Mouse (Mus musculus) embryonic facial prominence, embryonic 14.5 days (tissue): ENCODE measurements at regions not wholly inside any gene's neighbourhood (a gene's known extent, or its start where the extent isn't known, plus 50 kb on each side); places are given as distances from the start of the nearest gene placed in this dataset.

Experiments used
- ATAC-seq: fragments of 200-750 bp; cut with Nextera tagmentation; 2 replicates; pipeline ENCODE4 v1.8.0; 2017; ENCODE audit warnings: low read depth, moderate number of reproducible peaks, moderate TSS enrichment
- DNase-seq: peaks from one replicate; pipeline ENCODE4 v3.0.0-alpha.2; 2015; ENCODE audit warnings: low spot score
- H3K27ac ChIP-seq: fragments of 300-500 bp; sonication (generic); replicated peaks from 2 replicates; pipeline ENCODE4 v1.5.1; 2014; ENCODE audit warnings: low read depth, mild to moderate bottlenecking, low read length, moderate library complexity
- H3K27me3 ChIP-seq: fragments of 300-500 bp; sonication (generic); replicated peaks from 2 replicates; pipeline ENCODE4 v1.6.1; 2014; ENCODE audit warnings: low read length; ENCODE audit not compliant: control insufficient read depth, insufficient read depth
- H3K36me3 ChIP-seq: fragments of 300-500 bp; sonication (generic); 2 replicates; pipeline ENCODE4 v1.6.1; 2014; ENCODE audit warnings: low read length, mixed read lengths; ENCODE audit not compliant: control insufficient read depth, insufficient read depth
- H3K4me1 ChIP-seq: fragments of 300-500 bp; sonication (generic); 2 replicates; pipeline ENCODE4 v1.6.1; 2014; ENCODE audit warnings: antibody characterized with exemption, low read length; ENCODE audit not compliant: control insufficient read depth, insufficient read depth
- H3K4me2 ChIP-seq: fragments of 300-500 bp; sonication (generic); 2 replicates; pipeline ENCODE4 v1.6.1; 2014; ENCODE audit warnings: low read depth, mild to moderate bottlenecking, low read length, moderate library complexity, mixed read lengths
- H3K4me3 ChIP-seq: fragments of 300-500 bp; sonication (generic); 2 replicates; pipeline ENCODE4 v1.5.1; 2014; ENCODE audit warnings: low read depth, mild to moderate bottlenecking, low read length
- H3K9ac ChIP-seq: fragments of 300-500 bp; sonication (generic); 2 replicates; pipeline ENCODE4 v1.6.1; 2014; ENCODE audit warnings: low read depth, mild to moderate bottlenecking, low read length, moderate library complexity, mixed read lengths
- H3K9me3 ChIP-seq: fragments of 300-500 bp; sonication (generic); 2 replicates; pipeline ENCODE4 v1.6.1; 2016; ENCODE audit warnings: low read length; ENCODE audit not compliant: control insufficient read depth
- WGBS: fragments of 180-500 bp; shearing (Covaris S2); extraction: QIAGEN DNeasy Blood & Tissue Kit; methylation state at CpG from one replicate; pipeline ENCODE4 v1.1.7; 2014; 5-methylcytosine and 5-hydroxymethylcytosine counted together

GRCm38 (mm10) chr11:55764846-55765245 lies 156.8 kb upstream of the Glra1 start:
- 73% methylated on average over 1 of the region's 1 CpGs for WGBS
- no peaks in the 10 kb centered on the region for H3K27me3 ChIP-seq
- no peaks in the 10 kb centered on the region for H3K36me3 ChIP-seq
- no peak overlapping the region for H3K27ac ChIP-seq
- H3K9ac ChIP-seq: no peak overlapping the region
- ATAC-seq (no peak), DNase-seq (no peak)
- H3K4me2 ChIP-seq: no peak overlapping the region
- no peaks in the 10 kb centered on the region for H3K4me1 ChIP-seq
- no peak overlapping the region for H3K4me3 ChIP-seq
- H3K9me3 ChIP-seq: no peaks in the 10 kb centered on the region
